Mouse (Mus musculus) ovary, postnatal 14 days (tissue): ENCODE data around the gene Tmem198b.
A peak's percentile ranks its signal among the peaks of the same experiment; 100 is the strongest.
"Not testable (repeated sequence)": the region's sequence is repeated elsewhere in the genome, so short reads cannot be mapped to it uniquely, and the experiment has no call there.

Source experiments
- DNase-seq: peaks from one replicate; pipeline ENCODE4 v3.0.0; 2022; ENCODE audit warnings: low spot score

The Tmem198b gene

DNA sequence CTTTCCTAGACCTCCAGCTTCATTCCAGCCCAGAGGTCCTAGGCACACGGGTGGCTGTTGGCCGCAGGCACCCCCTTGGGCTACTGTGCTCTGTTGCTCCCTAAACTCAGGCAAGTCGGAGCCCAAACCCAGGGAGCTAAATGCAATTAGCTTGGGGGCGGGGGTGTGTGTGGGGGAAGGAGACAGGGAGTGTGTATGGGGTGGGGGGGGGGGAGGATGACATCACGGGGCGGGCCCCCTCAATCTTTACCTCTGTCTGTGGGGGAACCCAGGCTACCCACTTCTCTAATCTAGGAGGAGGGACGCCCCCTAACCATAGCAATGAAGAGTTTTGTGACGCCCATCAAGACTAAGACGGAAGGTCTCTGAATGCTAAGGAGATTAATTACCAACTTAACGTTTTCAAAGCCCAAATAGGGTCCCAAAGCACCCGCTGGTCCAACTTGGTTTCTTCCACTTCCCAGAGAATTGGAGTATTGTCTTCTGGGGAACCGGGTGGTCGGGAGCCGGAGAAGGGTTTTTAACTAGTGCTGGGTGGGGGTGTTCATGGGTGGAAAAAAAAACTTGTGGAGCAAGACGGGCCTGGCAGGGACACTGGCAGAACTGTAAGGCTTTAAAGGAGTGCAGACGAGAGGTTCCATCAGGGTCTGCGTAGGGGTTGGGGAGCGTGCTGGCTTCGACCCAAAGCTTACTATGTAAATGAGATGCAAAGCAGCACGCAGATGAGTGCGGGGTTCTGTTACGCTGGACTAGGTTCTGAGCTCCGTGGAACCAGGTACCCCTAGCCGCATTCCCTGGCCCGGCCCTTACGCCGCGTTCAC is at the start of gene Tmem198b:
Gene Tmem198b, minus strand, starts transcription at position 100 of the 821 bp plus-strand sequence.
- peak; percentile 65 for DNase-seq

DNA sequence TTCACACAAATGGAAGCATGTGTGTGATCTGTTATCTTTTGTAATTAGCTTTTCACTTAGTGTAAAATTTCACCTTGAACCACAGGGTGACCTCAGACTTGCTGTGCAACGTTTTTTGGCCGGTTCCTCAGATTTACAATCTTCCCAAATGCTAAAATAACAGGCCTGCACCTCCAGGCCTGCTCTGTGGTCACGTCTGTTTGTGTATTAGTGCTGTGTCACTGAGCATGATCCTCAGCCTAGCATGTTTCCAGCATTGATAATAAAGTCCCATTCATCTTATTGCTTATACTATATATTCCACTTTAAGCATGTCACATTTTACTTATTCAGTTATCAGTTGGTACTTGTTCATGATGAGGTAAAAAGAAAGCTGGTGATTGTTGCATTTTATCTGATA is 46.2 kb upstream of the Tmem198b start:
- DNase-seq: no peak

DNA sequence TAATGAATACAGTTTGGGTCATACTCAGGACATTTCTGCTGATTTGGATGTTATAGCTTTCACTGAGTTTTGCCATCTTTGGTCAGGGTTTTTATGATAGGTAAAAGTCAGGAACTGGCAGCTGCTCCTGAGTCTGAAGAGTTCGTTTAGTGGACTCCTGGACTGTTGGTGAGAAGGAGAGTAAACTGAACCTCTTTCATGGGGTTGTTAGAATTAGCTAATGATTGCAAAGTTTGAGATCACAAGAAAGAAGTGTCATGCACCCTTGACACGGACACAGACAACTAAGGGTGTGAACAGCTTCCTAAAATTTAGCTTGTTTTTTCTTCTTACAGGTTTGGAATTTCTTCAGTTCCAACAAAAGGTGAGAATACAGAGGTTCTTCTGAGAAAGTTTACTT is 44.3 kb upstream of the Tmem198b start:
- no peak for DNase-seq

DNA sequence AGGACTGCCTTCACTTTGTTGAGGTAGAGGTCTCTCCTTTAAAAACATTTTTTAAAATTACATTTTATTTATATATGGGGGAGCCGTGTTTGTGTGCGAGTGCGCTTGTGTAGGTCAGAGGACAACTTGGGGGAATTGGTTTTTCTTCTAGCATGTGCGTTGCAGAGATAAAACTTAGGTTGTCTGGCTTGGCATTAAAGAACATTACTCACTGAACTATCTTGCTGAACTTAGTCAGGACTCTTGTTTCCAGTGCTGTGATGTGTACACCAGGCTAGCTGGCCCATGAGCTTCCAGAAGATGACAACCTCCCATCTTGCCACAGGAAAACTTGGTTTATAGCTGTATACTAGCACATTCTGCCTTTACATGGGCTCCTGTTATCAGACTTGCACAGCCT is 42.5 kb upstream of the Tmem198b start:
- no peak for DNase-seq

DNA sequence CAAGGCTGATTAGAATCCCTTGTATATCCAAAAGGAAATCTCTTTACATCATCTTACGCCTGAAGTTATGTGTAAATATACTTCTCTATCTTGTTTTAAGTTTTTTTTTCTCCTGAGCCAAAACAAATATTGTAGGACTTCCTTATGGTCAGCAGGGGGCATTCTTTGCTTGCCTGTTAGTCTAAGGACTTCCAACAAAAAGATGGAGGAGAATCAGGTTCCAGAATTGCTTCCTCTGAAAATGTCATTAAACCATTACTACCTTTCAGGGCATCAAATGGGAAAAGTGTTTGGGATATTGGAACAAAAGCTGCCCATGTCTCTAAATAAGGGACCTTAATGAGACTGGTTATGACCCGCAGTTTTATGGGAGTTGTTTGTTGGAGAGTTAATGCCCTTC is 41.3 kb upstream of the Tmem198b start:
- no peak for DNase-seq

DNA sequence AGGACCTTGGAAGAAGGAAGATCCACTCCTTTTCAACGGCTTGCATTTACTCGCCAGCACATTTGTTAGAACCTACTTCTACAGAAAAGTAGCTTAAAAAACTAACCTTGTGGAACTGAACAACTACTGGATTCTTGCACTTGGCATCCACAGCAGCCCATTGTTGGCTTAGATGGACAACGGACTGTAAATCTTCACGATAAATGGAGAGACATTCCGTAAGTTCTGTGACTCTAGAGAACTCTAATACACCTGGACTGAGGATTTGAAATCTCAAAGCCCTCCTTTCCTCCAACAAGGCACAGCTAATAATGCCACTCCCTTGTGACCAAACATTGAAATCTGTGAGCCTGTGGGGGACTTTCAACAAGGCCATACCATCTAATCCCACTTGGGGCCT is 39.1 kb upstream of the Tmem198b start:
- no peak for DNase-seq

DNA sequence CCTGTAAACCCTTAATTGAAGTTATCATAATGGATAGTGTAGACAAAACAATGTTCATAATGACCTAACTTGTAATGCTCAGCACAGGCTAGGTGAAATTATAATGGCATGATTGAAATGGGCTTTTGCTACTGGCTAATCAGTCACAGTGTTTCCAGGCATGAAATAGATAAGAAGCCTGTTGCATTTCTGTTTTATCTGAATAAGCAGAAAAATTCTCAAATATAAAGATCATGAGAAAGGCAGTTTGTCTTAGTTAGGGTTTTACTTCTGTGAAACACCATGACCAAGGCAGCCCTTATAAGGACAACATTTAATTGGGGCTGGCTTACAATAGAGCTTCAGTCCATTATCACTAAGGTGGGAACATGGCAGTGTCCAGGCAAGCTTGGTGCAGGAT is 36.4 kb upstream of the Tmem198b start:
- DNase-seq: no peak

DNA sequence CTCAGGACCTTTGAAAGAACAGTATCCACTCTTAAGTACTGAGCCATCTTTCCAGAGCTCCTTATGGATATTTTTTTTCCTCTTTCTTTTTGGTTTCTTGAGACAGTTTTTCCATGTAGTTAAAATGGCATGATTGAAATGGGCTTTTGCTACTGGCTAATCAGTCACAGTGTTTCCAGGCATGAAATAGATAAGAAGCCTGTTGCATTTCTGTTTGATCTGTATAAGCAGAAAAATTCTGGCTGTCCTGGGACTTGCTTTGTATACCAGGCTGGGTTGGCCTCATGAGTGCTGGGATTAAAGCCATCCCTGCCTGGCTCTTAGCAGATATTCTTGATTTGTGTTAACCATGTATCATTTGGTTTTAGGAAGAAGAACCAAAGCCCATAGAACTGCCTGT is 35.3 kb upstream of the Tmem198b start:
- DNase-seq: no peak

DNA sequence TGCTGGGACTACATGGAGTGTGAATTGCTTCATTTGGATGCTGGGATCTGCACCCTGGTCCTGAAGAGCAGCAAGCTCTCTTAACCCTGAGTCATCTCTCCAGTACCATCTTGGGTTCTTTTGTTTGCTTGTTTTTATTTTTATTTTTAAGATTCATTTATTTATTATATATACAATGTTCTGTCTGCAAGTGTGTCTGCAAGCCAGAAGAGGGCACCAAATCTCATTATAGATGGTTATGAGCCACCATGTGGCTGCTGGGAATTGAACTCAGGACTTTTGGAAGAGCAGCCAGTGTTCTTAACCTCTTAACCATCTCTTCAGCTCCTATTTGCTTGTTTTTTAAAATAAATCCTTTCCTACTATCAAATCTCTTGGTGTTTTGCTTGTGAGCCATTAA is 33.2 kb upstream of the Tmem198b start:
- no peak for DNase-seq

DNA sequence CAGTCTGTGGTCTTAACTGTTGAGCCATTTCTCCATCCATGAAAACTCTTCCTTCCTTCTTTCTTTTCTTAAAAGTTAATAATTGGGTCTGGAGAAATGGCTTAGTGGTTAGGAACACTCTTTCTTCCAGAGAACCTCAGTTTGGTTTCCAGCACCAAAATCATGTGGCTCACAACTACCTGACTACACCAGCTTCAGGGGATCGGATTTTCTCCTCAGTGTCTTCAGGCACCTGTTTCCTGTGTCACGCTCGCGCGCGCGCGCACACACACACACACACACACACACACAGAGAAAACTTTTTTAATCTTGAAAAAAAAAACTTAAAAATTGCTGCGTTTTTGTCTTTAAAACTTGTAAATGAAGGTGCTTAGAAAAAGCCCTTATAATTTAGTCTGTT is 19.7 kb upstream of the Tmem198b start:
- DNase-seq: no peak

DNA sequence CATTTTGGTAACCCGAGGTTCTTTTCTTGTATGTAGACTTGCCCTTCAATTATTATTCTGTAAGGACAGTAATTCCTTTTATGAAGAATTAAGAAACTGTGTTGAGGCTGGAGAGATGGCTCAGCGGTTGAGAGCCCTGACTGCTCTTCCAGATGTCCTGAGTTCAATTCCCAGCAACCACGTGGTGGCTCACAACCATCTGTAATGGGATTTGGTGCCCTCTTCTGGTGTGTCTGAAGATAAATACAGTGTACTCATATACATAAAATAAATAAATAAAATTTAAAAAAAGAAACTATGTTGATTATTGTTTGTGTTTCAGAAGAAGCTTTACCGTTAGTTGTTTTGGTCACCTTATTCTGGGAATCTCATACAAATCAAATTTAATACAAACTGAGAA is 18.9 kb upstream of the Tmem198b start:
- DNase-seq: not testable (repeated sequence)

DNA sequence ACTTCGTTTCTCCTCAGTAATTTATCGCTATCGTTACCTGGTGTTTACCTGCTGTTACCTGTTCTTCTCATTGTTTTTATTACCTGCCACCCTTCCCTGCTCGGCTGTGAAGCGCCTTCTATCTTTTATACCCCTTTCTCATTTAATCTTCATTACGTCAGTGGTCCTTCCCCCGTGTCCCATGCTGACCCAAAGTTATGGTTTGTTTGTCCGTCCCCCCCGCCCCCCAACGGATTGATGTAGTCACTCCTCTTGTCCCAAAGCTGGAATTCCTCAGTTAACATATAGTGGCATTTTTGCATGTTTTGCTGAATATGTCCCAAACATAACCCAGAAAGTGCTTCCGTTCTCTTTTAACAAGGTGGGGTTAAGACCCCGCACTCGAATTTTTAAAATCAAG is 18.0 kb upstream of the Tmem198b start:
- DNase-seq: no peak

DNA sequence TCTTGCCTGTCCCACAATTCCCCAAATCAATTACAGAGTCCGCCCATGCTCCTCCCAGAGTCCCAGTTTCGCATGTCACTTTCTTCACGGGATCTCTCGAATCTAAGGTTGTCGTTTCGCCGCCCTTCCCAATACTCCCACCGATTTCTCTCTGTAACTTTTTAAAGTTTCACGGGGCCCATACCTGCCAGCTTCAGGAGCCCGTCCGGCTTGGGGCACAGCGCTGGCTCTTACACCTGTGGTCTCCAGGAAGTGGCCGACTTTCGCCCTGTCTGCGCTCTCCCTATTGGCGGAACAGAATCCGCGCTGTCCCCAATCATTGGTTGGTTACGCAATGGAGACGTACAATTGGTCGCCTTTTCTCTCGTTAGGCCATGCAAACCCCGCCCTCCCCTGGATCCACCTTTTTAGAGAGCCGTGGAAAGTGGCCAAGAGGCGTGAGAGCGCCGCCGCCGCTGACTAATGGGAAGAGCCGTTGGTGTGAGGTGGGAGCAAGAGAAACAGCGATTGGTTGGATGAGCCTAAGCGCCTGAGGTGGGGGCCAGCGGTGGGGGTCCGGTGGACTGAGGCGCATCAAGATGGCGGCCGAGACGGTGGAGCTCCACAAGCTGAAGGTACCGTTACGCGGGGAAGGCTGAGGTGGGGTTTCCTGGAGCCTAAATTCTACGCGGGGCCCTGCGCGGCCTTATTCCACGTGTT is 17.3 kb upstream of the Tmem198b start, which contains the start of gene Ormdl2:
Gene Ormdl2, minus strand, starts transcription at position 288 of the 699 bp plus-strand sequence.
- DNase-seq: peak; percentile 99

DNA sequence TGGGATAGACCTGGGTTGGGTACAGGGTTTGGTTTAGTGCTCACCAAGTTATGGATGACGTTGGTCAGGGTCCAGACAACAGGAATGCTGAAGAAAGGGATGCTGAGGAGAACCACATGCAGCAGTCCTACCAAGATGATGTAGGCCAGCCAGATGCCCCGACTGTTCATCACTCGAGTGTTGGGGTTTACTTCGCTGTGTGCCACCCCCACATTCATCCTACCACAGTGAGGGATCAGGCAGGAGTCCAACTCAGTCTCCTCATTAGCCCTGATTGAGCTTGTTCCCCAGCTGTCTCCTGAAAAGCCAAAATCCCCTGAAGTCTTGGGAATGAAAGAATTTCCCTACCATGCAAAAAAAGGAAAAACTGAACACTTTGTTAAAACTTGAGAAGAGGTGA is 16.0 kb upstream of the Tmem198b start:
- DNase-seq: no peak

DNA sequence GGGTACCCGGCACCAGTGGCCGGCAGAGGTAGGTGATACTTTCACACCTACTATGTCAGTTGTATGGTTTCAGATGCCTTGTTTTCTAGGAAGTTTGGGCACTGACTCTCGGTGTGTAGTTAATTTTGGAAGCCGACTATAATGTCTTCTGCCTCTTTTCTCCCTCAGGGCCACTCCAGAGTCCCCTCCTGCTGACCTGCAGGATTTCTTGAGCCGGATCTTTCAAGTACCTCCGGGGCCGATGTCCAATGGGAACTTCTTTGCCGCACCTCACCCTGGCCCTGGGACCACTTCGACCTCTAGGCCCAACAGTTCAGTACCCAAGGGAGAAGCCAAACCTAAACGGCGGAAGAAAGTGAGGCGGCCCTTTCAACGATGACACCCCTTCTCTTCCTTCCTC is 12.9 kb upstream of the Tmem198b start, which contains the start of gene Sarnp:
Gene Sarnp, plus strand, starts transcription at position 301 of the 400 bp plus-strand sequence.
- DNase-seq: no peak

DNA sequence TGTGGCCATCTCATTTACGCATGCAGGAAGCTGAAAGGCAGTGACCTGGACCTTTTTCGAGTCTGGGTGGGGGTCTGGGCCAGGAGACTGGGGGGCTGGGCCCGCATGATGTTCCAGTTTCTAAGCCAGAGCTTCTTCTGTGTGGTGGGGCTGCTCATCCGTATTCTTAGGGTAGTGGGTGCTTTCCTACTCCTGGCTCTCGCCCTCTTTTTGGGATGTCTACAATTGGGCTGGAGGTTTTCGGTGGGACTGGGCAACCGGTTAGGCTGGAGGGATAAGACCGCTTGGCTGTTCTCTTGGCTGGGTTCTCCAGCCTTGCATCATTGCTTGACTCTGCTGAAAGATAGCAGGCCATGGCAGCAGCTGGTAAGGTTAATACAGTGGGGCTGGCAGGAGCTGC is 2.8 kb upstream of the Tmem198b start:
- no peak for DNase-seq

DNA sequence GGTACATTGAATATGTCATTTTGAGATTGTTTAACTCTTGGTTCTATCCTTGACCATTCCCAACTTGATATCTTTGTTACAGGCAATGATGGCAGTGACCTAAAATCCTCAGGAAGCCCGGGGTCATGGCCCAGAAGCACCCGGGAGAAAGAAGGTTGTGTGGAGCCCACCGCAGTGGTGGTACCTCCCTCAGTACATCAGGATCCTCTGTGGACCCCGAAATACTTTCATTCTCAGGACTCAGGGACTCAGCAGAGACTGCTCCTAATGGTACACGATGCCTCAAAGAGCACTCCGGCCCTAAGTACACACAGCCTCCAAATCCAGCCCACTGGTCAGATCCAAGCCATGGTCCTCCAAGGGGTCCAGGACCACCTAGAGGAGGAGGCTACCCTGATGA is 1.9 kb upstream of the Tmem198b start:
- DNase-seq: no peak

DNA sequence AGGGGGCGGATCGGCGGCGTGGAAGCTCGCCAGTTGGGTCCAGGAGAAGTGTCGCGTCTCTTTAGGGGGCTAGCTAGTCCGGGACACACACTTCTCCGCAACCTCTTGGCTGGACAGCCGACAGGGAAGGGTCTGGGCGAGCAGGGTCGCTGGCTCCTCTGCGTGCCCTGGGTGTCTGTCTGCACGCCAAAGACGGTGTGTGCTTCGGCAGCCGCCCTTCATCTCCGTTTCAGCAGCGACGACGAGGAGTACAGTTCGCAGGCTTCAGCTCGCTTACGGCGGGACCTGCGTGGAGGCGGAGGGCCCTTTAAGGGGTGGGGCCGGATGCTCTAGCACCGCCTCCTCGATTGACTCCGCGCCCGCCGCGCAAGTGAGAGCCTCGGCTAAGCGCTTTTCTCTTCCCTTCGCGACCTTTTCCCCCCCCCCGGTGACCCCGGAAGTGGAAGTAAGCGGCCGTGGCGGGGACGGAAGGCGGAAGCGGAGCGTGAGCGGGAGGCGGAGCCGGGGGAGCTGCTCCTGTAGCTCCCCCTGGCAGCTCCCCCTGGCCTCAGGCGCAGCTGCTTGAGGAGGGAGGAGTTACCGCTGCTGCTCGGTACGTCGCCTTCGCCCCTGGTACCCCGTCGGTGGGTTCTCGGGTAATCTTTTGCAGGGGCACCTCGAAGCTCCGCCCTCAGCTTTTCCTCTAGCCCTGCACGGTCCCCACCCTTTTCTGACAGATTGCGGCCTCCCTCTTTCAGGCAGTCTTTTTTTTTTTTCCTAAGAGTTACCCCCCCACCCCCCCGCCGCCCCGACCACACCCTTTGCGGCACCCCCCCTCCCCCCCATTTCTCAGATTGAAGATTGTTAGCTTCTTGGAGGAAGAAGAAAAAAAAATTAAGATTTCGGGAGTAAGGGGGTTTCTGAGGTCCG is 1.2 kb upstream of the Tmem198b start:
- peak; percentile 88 for DNase-seq

DNA sequence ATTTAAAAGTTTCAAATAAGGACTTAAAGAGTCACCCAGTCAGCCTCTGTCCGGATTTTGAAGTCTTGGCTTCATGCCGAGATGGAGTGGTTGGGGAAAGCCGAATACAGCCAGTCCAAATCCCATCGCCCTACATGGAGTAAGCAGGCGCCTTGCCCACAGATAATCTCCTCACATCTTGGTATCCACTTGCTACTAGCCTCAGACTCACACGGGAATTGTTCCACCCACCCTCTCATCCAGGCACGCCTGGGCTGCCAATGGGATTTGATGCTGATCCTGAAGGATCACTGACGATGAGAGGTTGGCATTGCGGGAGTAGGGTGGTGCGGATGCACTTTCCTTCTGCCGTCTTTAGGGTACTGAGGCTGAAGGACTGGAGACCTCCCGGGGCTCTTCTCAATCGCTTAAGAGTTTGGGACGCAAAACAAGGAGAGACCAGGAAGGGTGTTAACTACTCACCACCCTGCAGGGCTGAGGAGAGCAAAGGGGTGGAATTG is 349 bp downstream of the Tmem198b start, which contains the start of gene Dnajc14:
Gene Dnajc14, plus strand, starts transcription at position 292 of the 500 bp plus-strand sequence.
- DNase-seq: peak; percentile 42

DNA sequence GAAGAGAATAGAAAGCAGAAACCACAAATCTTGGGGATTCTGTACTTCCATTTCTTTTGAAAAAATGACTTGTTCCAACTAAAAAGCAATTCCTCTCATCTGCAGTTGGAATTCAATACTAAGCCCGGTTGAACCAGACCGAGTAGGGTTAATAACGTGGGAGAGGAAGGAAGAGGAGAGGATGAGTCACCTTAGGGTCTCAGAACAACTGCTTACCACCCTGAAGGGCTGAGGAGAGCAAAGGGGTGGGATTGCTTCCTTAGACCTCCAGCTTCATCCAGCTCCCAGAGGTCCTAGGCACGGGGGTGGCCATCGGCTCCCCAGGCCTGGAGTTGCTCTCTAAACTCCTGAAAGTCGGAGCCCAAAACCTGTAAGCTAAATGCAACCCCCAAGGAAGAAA is 809 bp downstream of the Tmem198b start:
- DNase-seq: no peak

DNA sequence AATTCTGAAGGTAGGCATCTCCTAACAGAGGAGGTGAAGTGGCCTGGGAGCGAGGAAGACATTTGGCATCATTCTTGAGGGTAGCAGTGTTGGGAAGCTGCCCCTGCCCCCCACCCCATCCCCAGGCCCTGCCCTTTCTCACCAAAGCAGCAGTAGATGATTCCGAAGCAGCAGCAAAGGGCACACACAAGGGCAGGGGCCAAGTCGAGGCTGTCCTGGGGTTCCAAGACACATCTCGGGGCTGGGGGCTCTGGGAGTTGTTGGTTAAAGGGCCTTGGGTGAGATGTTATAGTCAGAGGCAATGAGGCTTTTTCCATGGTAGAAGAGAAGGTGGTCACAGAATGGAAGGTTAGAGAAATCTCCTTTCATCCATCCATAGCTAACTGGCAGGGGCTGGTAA is 1.2 kb downstream of the Tmem198b start:
- no peak for DNase-seq

DNA sequence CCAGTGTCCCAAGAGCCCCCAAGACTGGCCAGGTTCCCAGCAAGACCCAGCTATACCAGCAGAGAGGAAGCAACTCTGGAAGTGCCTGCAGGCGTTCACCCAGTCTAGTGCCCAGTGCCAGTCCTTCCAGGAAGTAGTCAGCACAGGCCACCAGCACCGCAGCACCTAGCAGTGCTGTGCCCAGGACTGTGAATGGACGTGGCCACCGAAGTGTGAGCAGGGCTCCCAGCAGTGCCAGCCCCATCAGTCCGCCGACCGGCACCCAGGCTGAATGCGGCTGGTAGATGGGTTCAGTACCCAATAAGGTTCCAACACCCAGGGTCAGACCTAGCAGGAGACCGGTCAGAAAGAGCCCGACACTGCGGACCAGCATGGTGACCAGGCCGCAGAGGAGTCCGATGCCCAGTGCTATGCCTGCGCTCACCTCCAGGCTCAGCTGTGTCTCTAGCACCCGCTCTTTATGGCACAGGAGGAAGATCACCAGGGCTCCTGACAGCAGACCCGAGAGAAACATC is 2.1 kb downstream of the Tmem198b start:
- no peak for DNase-seq
